Mouse (Mus musculus): ENCODE data around the gene Dennd5a.

DNA sequence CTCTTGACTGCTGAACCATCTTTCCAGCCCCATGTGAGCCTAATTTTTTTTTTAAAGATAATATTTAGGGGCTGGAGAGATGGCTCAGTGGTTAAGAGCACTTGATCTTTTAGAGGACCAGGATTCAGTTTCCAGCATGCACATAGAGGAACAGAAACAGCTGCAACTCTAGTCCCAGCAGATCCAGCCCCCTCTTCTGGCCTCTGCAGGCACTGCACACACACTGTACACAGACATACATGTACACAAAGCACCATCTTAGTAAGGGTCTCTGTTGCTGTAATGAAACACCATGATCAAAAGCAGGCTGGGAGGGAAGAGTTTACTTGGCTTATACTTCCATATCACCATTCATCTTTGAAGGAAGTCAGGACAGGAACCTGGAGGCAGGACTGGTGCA lies 5.4 kb upstream of the Dennd5a start:
- peak; percentile 37; the same call in 1 of the 2 replicates for TF ChIP-seq CTCF (IDR thresholded peaks at IDR 0.05; ENCODE audit: low read depth)
- no peak for TF ChIP-seq EP300 (optimal IDR thresholded peaks at IDR 0.05)

Data from stomach, postnatal 0 days (tissue).